Mouse (Mus musculus) CD8-positive naive resting alpha-beta T cell, adult 2 months (primary cell): ENCODE measurements around the gene Stxbp6.

Experiments
- DNase-seq, 2 experiments: peaks; one replicate each; pipeline ENCODE4 v3.0.0; 2022; ENCODE audit warnings: low read depth in 2 of 2, low spot score in 2 of 2

Stxbp6 gene

GRCm38 (mm10) chr12:44997422-44997821 lies 77.1 kb downstream of the Stxbp6 start:
- DNase-seq, result no peak

DNA sequence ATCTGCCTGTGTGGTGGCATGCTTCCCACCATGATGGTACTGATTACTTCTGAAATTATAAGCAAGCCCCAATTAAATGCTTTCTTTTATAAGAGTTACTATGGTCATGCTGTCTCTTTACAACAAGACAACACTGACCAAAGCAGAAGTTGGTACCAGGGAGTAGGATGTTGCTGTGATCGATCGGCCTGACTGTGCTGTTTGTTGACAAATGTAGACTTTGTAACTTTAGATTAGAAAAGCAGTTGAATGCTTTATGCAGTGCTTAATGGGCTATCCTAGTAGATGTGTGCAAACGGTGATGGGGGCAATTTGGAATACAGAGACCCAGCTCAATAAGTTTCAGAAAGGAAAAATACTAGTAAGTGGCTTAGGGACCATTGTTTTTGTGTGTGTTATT lies 77.6 kb downstream of the Stxbp6 start:
- no peak for DNase-seq

DNA sequence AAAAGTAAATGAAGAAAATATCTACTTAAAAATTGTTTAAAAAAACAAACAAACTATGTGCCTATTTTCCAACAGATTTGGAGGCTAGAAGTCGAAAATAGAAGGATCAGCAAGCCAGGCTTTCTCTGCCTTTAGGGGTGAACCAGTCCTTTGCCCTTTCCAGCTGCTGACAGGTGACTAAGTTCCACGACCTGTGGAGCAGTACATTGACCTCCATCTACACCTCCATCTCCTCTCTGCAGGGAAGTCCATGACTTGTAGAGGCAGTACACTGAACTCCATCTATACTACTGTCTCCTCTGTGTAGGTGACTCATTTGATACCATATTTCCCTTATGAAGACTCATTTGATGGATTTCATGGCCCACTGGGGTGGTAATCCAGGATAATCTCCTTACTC lies 78.2 kb downstream of the Stxbp6 start:
- DNase-seq, result no peak

- no peak for DNase-seq
Measured at GRCm38 (mm10) chr12:44993391-44993790, 81.1 kb downstream of the Stxbp6 start.

DNA sequence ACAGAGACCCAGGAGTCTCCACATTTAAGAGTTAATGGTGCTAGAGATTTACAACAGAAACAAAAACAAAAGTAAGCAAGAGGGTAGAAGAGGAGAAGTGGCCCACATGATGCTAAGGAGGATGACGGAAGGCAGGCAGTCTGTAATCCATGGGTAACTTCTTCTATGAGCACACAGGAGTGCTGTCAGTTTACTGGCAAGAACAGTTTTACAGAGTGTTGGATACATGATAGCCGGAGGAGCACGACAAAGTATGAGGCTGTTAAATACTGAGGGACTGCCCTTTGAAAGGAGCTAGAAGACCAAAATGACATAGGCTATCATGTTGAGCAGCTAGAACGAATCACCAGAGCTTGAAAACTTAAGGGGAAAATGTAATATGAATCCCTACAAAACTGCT lies 81.7 kb downstream of the Stxbp6 start:
- no peak for DNase-seq

DNA sequence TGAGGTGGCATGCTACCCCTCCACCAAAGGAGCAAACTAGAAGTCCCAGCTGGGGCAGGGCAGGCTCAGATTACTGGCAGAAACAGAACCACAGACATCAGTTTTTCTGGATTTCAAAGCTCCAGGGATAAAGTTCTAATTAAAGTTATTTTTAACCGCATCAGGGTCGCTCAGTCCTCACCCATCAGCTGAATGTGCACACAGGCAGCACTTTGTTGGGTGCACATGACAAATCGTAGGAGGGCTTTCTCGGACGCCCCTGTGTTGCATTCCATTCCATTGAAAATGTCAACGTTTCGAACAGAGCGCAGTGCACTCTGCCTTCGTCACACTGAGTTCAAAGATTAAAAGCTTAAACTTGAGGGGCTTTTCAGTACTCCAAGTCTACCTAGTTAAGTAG lies 84.1 kb downstream of the Stxbp6 start:
- no peak for DNase-seq

DNA sequence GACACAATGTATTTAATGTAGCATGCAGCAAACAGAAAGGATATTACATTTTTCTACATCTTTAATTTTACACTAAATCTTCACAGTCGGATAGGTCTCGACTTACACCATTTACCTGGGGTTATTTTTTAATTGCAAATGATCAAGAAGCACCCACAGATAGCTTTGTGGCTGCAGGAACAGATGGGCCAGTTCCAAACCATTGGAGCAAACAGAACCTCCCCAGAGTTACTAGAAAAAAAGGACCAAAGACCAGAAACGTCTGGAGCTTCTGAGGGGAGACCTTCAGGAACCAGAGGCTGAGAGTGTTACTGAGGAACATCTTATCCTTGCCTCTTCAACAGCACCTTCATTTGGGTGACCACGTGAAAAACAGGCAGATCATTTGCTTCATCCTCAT lies 85.5 kb downstream of the Stxbp6 start:
- no peak for DNase-seq

GRCm38 (mm10) chr12:44987762-44988161 lies 86.7 kb downstream of the Stxbp6 start:
- no peak for DNase-seq

- DNase-seq, result no peak
Measured at GRCm38 (mm10) chr12:44979316-44979848, 95.1 kb downstream of the Stxbp6 start.

DNA sequence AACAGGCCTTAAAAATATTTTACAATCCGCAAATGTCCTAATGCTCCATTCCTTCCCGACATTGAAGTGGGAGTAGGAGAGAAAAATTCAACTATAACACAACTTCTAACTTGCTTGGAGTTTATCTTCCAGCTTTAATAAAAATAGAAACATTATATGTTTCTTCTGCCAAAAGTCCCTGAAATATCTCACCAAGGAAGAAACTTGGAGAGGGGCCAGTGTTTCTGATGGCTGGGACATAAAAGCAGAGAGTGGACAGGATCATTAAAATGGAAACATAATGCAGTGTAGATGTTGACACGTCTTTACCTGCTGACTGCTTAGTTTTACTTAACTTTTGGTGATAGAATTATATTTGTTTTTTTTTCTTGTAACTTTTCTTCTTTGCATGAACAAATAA lies 99.2 kb downstream of the Stxbp6 start:
- no peak for DNase-seq

- no peak for DNase-seq
Measured at GRCm38 (mm10) chr12:44971477-44971876, 103.0 kb downstream of the Stxbp6 start.

GRCm38 (mm10) chr12:44967448-44967847 lies 107.1 kb downstream of the Stxbp6 start:
- DNase-seq, result no peak

- DNase-seq, result no peak
Measured at GRCm38 (mm10) chr12:44957474-44957873, 117.0 kb downstream of the Stxbp6 start.

DNA sequence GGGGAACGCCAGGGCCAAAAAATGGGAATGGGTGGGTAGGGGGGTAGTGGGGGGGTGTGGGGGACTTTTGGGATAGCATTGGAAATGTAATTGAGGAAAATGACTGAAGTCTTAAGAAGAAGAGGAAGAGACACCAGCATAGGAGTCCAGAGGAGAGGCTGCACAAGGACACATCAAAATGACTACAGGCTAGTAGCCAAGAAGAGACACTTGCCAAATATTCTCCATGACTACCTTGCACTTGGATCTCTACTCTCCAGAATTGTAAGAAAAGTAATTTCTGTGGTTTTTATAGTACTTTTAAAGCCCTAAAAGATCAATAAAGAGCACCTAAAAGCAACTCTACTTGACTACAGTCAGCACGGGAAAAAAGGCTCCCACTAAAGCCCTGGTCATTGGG lies 121.4 kb downstream of the Stxbp6 start:
- no peak for DNase-seq

- DNase-seq, result no peak
Measured at GRCm38 (mm10) chr12:44952072-44952471, 122.4 kb downstream of the Stxbp6 start.

- DNase-seq, result no peak
Measured at GRCm38 (mm10) chr12:44950559-44950958, 124.0 kb downstream of the Stxbp6 start.

DNA sequence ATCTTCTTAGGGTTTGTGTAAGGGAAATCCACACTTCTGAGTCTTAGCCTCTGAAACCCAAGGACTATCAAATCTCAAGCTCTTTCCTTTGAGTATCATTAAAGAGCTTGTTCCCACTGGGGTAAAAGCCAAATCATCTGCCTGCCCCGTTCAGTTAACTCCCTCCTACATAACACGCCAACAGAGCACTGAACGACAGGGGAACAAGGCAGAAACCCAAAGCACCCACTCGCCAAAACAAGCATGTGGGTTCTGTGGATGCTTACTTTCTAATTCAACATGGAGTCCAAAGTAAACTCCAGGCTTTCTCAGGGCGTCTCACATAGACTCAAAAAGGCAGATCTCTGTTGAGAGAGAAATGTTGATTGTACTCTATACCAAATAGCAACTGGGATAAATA lies 126.7 kb downstream of the Stxbp6 start:
- no peak for DNase-seq

- DNase-seq, result no peak
Measured at GRCm38 (mm10) chr12:44940325-44940724, 134.2 kb downstream of the Stxbp6 start.

GRCm38 (mm10) chr12:44939106-44939505 lies 135.4 kb downstream of the Stxbp6 start:
- DNase-seq, result no peak

- DNase-seq, result no peak
Measured at GRCm38 (mm10) chr12:44932954-44933353, 141.6 kb downstream of the Stxbp6 start.

GRCm38 (mm10) chr12:44931716-44932115 lies 142.8 kb downstream of the Stxbp6 start:
- no peak for DNase-seq

- DNase-seq, result no peak
Measured at GRCm38 (mm10) chr12:44928456-44928855, 146.1 kb downstream of the Stxbp6 start.

DNA sequence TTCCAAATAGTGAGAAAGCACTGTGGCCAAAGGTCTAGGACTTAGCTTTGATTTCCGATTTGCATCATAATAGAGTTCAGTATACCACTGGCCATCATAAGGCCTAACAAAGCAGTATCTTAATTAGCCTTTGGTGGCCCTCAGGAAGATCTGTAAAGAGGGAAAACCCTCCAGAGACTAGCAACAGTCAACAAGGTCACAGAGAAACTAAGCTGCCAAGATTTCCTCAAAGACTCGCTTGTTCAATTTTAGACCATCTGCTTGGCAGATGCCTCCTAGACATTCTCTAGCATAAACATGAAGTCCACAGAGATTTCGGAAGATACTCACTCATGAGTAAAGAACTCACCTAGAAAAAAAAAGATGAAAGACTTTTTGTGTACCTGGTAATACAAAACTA lies 148.6 kb downstream of the Stxbp6 start:
- DNase-seq, result no peak

- DNase-seq, result no peak
Measured at GRCm38 (mm10) chr12:44923273-44923672, 151.2 kb downstream of the Stxbp6 start.
